Mouse (Mus musculus): ENCODE results near the gene Hdgfl3. TPM values are rescaled to one million over a fixed set of nuclear protein-coding genes. Genes with fewer than 3 reads are reported as not detected.
A peak's percentile ranks its signal among the peaks of the same experiment; 100 is the strongest.
"Not testable (repeated sequence)": the region's sequence is repeated elsewhere in the genome, so short reads cannot be mapped to it uniquely, and the experiment has no call there.

Hdgfl3 gene
- total RNA-seq, 2 experiments from 2014 or later: 1.3 to 2.6 TPM

DNA sequence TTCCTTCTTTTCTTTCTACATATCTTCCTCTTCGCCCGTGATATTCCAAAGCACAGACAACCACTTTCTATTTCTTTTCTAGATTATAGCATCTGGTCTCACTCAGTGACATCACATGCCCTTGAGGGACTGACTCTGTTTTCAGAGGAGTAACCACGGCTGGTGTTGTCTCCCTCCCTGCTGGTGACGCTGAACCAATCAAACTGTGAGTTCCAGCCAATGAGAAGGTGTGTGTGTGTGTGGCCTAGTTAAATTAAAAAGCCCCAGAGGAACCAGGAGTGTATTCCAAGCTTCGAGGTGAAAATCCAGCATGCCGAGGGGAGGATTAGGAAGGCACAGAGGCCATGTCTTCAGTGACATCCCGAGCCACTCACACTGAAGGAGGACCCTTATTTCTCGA is 87.3 kb downstream of the Hdgfl3 start:
- intact Hi-C loops (cut with DNase I): no loop called here
- H3K27ac ChIP-seq: no peak overlapping the region
- H3K4me3 ChIP-seq: no peak overlapping the region
- no peak for DNase-seq
- no peak for TF ChIP-seq CTCF (IDR thresholded peaks at IDR 0.05)

DNA sequence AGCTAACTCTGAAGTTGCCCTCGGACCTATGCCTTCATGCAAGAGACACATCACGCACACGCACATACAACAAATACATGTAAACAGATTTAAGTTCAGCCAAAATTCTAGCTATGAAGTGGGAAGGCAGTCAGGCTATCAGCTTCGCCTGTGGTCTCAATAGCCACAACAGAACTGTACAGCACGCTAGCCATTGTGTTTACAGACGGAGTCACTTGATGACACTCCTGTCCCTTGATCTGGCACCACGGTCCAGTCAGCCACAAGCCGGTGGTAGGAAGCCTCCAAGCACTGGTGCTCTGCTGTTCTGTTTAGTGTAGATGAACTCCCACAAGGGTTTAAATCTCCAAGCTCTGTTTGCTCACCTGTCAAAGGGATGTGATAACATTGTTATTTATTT is 88.3 kb downstream of the Hdgfl3 start:
- intact Hi-C loops (cut with DNase I): no loop called here
- DNase-seq: no peak

GRCm38 (mm10) chr7:81845313-81845712 is 89.0 kb downstream of the Hdgfl3 start:
- intact Hi-C loops (cut with DNase I): no loop called here
- DNase-seq: no peak
- TF ChIP-seq CTCF (IDR thresholded peaks at IDR 0.05): no peak

More for the DNA sequence above, 88.3 kb downstream of the Hdgfl3 start:
- no peak for TF ChIP-seq CTCF (IDR thresholded peaks at IDR 0.05)
- H3K4me3 ChIP-seq: no peak overlapping the region
- no peak overlapping the region for H3K27ac ChIP-seq

GRCm38 (mm10) chr7:81844801-81845200 is 89.5 kb downstream of the Hdgfl3 start:
- intact Hi-C loops (cut with DNase I): no loop called here
- Histone ChIP-seq H3K27ac (peak overlapping the region; percentile 46; the same call in 1 of the 2 replicates), H3K4me3 (peak overlapping the region; percentile 11; the same call in 1 of the 2 replicates)
- TF ChIP-seq CTCF (IDR thresholded peaks at IDR 0.05): no peak
- no peak for DNase-seq

More at GRCm38 (mm10) chr7:81845313-81845712, 89.0 kb downstream of the Hdgfl3 start:
- peak overlapping the region; percentile 11; the same call in 1 of the 2 replicates for H3K4me3 ChIP-seq
- H3K27ac ChIP-seq: no peak overlapping the region

DNA sequence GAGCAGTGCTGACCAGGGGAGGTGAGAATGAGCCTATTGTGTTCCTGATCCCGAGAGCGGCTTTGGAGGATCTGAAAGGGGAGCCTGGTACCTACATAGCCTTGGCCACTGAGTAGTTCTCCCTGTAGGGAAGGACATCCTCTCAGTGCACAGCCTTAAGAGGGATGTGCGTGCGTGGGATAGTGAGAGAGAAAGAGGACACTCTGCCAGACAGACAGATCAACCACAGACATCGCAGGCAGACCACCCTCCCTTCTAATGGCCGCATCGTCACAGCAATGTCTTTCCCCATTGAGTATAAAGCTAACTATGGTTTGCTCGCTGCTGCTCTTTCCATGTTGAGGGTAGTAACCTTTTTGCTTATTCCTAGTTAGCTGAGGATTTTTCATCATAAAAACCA is 90.4 kb downstream of the Hdgfl3 start:
- TF ChIP-seq CTCF (IDR thresholded peaks at IDR 0.05): no peak

DNA sequence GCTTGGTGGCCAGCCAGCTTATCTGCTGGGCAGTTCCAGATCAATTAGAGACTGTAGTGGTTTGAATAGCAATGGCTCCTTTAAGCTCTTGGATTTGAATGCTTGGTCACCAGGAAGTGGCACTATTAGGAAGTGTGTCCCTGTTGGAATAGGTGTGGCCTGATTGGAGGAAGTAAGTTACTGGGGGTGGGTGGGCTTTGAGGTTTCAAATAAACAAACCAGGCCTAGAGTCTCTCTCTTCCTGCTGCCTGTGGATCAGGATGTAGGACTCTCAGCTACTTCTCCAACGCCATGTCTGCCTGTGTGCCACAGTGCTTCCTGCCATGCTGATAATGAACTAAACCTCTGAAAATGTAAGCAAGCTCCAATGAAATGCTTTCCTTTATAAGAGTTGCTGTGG is 91.3 kb downstream of the Hdgfl3 start:
- no peak overlapping the region for H3K4me3 ChIP-seq
- H3K27ac ChIP-seq: no peak overlapping the region
- DNase-seq: no peak
- intact Hi-C loops (cut with DNase I): no loop called here
- TF ChIP-seq CTCF (IDR thresholded peaks at IDR 0.05): no peak

More for the DNA sequence above, 90.4 kb downstream of the Hdgfl3 start:
- Histone ChIP-seq H3K4me3 (no peak overlapping the region), H3K27ac (no peak overlapping the region)
- DNase-seq: no peak
- intact Hi-C loops (cut with DNase I): no loop called here

- TF ChIP-seq CTCF (IDR thresholded peaks at IDR 0.05): no peak
- peak overlapping the region; percentile 93 for H3K27ac ChIP-seq
- DNase-seq: no peak
- intact Hi-C loops (cut with DNase I): no loop called here
- H3K4me3 ChIP-seq: no peak overlapping the region
These were observed 92.1 kb downstream of the Hdgfl3 start for GRCm38 (mm10) chr7:81842141-81842540.

GRCm38 (mm10) chr7:81841439-81841838 is 92.8 kb downstream of the Hdgfl3 start:
- intact Hi-C loops (cut with DNase I): no loop called here
- Histone ChIP-seq H3K4me3 (peak overlapping the region; percentile 11; the same call in 1 of the 2 replicates), H3K27ac (peak overlapping the region; percentile 93)
- TF ChIP-seq CTCF (IDR thresholded peaks at IDR 0.05): no peak
- DNase-seq: peak; percentile 80

DNA sequence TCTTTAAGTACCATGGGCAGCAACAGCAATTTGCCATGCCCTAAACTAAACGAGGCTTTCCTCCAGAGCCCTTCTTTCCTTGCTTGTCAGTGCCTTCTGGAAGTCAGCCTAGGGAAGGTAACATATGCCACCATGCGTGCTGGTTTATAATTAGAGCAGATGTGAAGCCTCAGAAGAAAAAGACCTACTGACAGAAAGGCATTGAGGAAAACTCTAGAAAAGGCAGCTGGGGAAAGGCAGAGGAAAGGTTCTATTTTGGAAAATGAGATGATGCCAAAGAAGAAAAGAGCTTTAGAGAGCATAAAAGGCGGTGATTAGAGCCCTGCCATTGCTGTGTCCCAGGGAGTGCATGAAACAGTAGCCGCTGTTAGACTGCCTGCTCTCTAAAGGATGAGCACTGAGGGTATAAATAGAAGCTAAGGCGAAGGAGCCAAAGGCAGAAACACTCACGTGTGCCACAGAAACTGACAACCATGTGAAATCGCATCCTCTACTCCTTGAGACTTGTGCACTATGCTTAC is 93.6 kb downstream of the Hdgfl3 start:
- peak; percentile 57 for DNase-seq
- Histone ChIP-seq H3K4me3 (peak overlapping the region; percentile 2; the same call in 1 of the 2 replicates), H3K27ac (peak overlapping the region; percentile 93)
- intact Hi-C loops (cut with DNase I): no loop called here
- TF ChIP-seq CTCF (IDR thresholded peaks at IDR 0.05): no peak

GRCm38 (mm10) chr7:81839746-81840145 is 94.5 kb downstream of the Hdgfl3 start:
- no peak for DNase-seq
- H3K4me3 ChIP-seq: no peak overlapping the region
- no peak for TF ChIP-seq CTCF (IDR thresholded peaks at IDR 0.05)
- peak overlapping the region; percentile 93 for H3K27ac ChIP-seq
- intact Hi-C loops (cut with DNase I): loop anchor here (2.0 kb wide), 1 partner anchor 33 kb away; no protein-coding TSS in a partner anchor

DNA sequence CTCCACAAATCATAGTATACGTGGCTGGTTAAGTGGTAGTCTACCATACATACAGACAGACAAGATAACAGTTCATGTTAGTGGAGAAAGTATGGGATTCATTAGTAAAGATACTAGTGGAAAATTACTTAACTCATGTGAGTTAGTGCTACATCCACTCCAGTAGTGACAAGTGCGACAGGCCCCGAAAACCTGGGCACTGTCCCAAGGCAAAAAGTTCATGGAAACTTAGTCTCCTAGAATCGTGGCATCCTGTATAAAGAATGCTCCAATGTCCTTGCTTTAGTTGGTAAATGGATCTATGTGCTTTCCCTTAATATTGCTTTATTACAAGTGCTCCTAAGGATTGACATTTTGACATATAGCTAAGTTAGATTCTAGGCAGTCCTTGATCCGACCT is 96.5 kb downstream of the Hdgfl3 start:
- intact Hi-C loops (cut with DNase I): loop anchor here (2.0 kb wide), 1 partner anchor 31 kb away; no protein-coding TSS in a partner anchor
- not testable (repeated sequence) for H3K4me3 ChIP-seq, DNase-seq, H3K27ac ChIP-seq

DNA sequence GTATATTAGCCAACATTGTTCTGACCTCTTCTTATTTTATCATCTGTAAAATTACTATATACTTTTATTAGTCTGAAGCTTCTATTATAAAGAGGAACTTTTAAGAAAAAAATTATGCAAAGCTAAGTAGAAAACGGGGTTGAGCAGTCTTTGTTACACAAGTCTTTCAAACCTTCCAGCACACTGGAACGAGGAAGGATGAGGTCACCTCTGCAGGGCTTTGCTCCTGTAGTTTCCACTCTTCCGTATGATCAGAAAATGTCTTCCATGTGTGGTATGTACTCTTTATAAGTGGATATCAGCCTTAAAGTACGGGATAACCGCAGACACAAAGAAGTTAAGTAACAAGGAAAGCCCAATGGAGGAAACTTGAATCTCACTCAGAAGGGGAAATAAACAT is 98.8 kb downstream of the Hdgfl3 start:
- DNase-seq: no peak
- no peak for TF ChIP-seq CTCF (IDR thresholded peaks at IDR 0.05)
- intact Hi-C loops (cut with DNase I): no loop called here
- Histone ChIP-seq H3K27ac (no peak overlapping the region), H3K4me3 (no peak overlapping the region)

DNA sequence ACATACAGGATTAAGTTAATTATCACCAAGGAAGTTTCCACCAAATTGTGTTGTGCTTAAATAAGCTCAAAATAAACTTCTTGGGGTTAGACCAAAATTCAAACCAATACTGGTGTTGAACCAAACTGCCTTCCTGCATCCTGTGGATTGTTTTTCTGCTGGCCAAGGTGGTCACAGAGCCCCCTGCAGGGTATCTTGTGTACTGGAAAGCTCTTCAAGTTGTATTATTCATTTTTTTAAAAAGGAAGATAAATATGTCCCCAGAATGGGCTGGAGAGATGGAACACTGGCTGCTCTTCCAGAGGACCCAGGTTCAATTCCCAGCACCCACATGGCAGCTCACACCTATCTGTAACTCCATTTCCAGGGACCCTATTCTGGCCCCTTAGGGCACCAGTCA is 99.4 kb downstream of the Hdgfl3 start:
- no peak for DNase-seq
- Histone ChIP-seq H3K27ac (no peak overlapping the region), H3K4me3 (no peak overlapping the region)
- intact Hi-C loops (cut with DNase I): no loop called here
- peak; percentile 9; the same call in 1 of the 2 replicates for TF ChIP-seq CTCF (IDR thresholded peaks at IDR 0.05)

Other genes starting within 250 kb of the Hdgfl3 start
- gene Homer2, start 226.9 kb downstream of the Hdgfl3 start, total RNA-seq (2021): 100 to 1,000 TPM in 1 of 2 experiments, 10 to 100 TPM in 1; 39.9 to 102 TPM
- gene Ramac, start 171.5 kb downstream of the Hdgfl3 start, total RNA-seq (2021): 10 to 100 TPM; 23.8 to 24.8 TPM
- 10 to 100 TPM; 17.3 to 23.7 TPM for gene 3110040N11Rik, start 145.0 kb downstream of the Hdgfl3 start, total RNA-seq (2021)
- 100 to 1,000 TPM; 145 to 194 TPM for gene Btbd1, start 105.0 kb downstream of the Hdgfl3 start, total RNA-seq (2021)
- gene Gm10160, start 78.7 kb downstream of the Hdgfl3 start, total RNA-seq (2021): not detected
- 10 to 100 TPM in 1 of 2 experiments, 1 to 10 TPM in 1; 5.8 to 13.1 TPM for gene Tm6sf1, start 75.5 kb downstream of the Hdgfl3 start, total RNA-seq (2021)
- gene Bnc1, start 57.8 kb upstream of the Hdgfl3 start, total RNA-seq (2021): not detected
- gene Sh3gl3, start 239.4 kb upstream of the Hdgfl3 start, total RNA-seq (2021): under 1 TPM; 0.41 to 0.47 TPM